Mouse (Mus musculus) erythroblast, embryonic 14.5 days (primary cell): ENCODE results near the gene Fam167b.

Experiments used
- GATA1 ChIP-seq: IDR thresholded peaks from 2 replicates; pipeline ENCODE4 v1.6.1; 2012; ENCODE audit warnings: low read length, inconsistent platforms, mixed read lengths
- TAL1 ChIP-seq: IDR thresholded peaks from 3 replicates; pipeline ENCODE4 v1.6.1; 2012; ENCODE audit warnings: low read length, inconsistent platforms, mixed read lengths

- no peak for TF ChIP-seq TAL1
- no peak for TF ChIP-seq GATA1
These were observed 4.9 kb downstream of the Fam167b start, which contains the start of gene Lck for GRCm38 (mm10) chr4:129573430-129573829.
